Comparison of ENCODE assay signal across 23 mouse cellular contexts in the genomic region with DNA sequence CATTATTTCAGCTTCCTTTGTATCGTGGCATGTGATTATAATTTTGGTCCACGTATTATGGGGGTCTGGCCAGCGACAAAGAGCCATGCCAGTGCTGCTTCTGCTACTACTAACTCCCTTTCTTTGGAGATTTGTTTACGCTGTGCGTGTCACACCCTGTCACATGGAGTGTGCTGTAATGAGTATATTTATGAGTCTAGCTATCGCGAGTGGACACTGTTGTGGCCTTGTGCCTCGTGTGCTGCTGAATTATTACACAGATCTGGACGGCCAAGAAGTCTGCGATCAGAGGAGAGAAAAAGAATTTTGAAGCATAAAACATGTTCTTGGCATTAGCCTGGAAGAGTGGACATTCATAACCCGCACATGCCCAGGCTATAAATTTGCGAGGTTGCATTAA.
"Had no signal": no experiment of that assay in that cellular context is flagged by ENCODE, and none has a peak within 500 bp of the region (broad histone marks: within the 10 kb centered on the region; RNA-seq: fewer than 3 reads in every experiment).

No protein-coding gene starts in this region.

- H3K9me3 ChIP-seq: limb, embryonic 12.5 days; limb, embryonic 15.5 days; lung, embryonic 15.5 days; megakaryocyte, embryonic 14.5 days; midbrain, embryonic 10.5 days; midbrain, embryonic 13.5 days; neural tube, embryonic 12.5 days had no signal

- ATAC-seq: intestine, postnatal 0 days; liver, postnatal 0 days; midbrain, embryonic 13.5 days; midbrain, embryonic 16.5 days had no signal

- H3K4me1 ChIP-seq: midbrain, embryonic 10.5 days; midbrain, embryonic 13.5 days had no signal

- H3K4me2 ChIP-seq: limb, embryonic 12.5 days; limb, embryonic 15.5 days; liver, embryonic 11.5 days; lung, embryonic 15.5 days; midbrain, embryonic 13.5 days; neural tube, embryonic 12.5 days had no signal

- H3K4me3 ChIP-seq: limb, embryonic 12.5 days; limb, embryonic 15.5 days; lung, embryonic 15.5 days; megakaryocyte, embryonic 14.5 days; midbrain, embryonic 10.5 days; midbrain, embryonic 13.5 days; myocyte; neural tube, embryonic 12.5 days had no signal

- DNase-seq: kidney, adult 8-10 months; kidney, postnatal 36 days; left cerebral cortex, postnatal 4 days; liver, postnatal 0 days; right cerebral cortex, adult 18-20 months; right cerebral cortex, postnatal 14 days; right cerebral cortex, postnatal 4 days; thymus, adult 2 months; thymus, postnatal 14 days; thymus, postnatal 4 days had no signal

- H3K9ac ChIP-seq: limb, embryonic 12.5 days; limb, embryonic 15.5 days; liver, embryonic 14.5 days; liver, postnatal 0 days; lung, embryonic 15.5 days; midbrain, embryonic 13.5 days; neural tube, embryonic 12.5 days had no signal

- H3K27me3 ChIP-seq: lung, embryonic 15.5 days; midbrain, embryonic 13.5 days; neural tube, embryonic 12.5 days had no signal

- H3K36me3 ChIP-seq: limb, embryonic 12.5 days; limb, embryonic 15.5 days; lung, embryonic 15.5 days; midbrain, embryonic 10.5 days; midbrain, embryonic 13.5 days; neural tube, embryonic 12.5 days had no signal

- H3K27ac ChIP-seq: limb, embryonic 12.5 days; limb, embryonic 15.5 days; liver, embryonic 14.5 days; lung, embryonic 15.5 days; midbrain, embryonic 10.5 days; midbrain, embryonic 13.5 days; neural tube, embryonic 12.5 days; stomach, postnatal 0 days had no signal
